Mouse (Mus musculus) heart, postnatal 0 days (tissue): ENCODE data around the gene Lrrk2. TPM values are rescaled to one million over a fixed set of nuclear protein-coding genes. Genes with fewer than 3 reads are reported as not detected.

Experiments
- ATAC-seq: fragments of 200-750 bp; cut with Nextera tagmentation; 2 replicates; pipeline ENCODE4 v1.8.0; 2017; ENCODE audit warnings: low read depth, moderate number of reproducible peaks, moderate library complexity; ENCODE audit not compliant: insufficient read depth
- DNase-seq: peaks from one replicate; pipeline ENCODE4 v3.0.0-alpha.2; 2016; ENCODE audit warnings: low spot score
- H3K27ac ChIP-seq: fragments of 300-500 bp; sonication (generic); 2 replicates; pipeline ENCODE4 v1.5.1; 2014; ENCODE audit warnings: low read depth, mild to moderate bottlenecking
- H3K27me3 ChIP-seq: fragments of 300-500 bp; sonication (generic); 2 replicates; pipeline ENCODE4 v1.6.1; 2014; ENCODE audit warnings: low read length, mixed read lengths; ENCODE audit not compliant: control insufficient read depth, insufficient read depth
- H3K36me3 ChIP-seq: fragments of 300-500 bp; sonication (generic); replicated peaks from 2 replicates; pipeline ENCODE4 v1.6.1; 2014; ENCODE audit warnings: low read length, mixed read lengths; ENCODE audit not compliant: control insufficient read depth, insufficient read depth
- H3K4me1 ChIP-seq: fragments of 300-500 bp; sonication (generic); 2 replicates; pipeline ENCODE4 v1.6.1; 2014; ENCODE audit warnings: antibody characterized with exemption; ENCODE audit not compliant: control insufficient read depth, insufficient read depth
- H3K4me2 ChIP-seq: fragments of 300-500 bp; sonication (generic); 2 replicates; pipeline ENCODE4 v1.6.1; 2014; ENCODE audit warnings: low read depth, mild to moderate bottlenecking, low read length, moderate library complexity
- H3K4me3 ChIP-seq: fragments of 300-500 bp; sonication (generic); 2 replicates; pipeline ENCODE4 v1.5.1; 2014; ENCODE audit warnings: low read depth, low read length
- H3K9ac ChIP-seq: fragments of 300-500 bp; sonication (generic); replicated peaks from 2 replicates; pipeline ENCODE4 v1.6.1; 2014; ENCODE audit warnings: low read depth, low read length, mixed read lengths
- H3K9me3 ChIP-seq: fragments of 300-500 bp; sonication (generic); replicated peaks from 2 replicates; pipeline ENCODE4 v1.6.1; 2016; ENCODE audit warnings: low read length; ENCODE audit not compliant: control insufficient read depth
- CTCF ChIP-seq: IDR thresholded peaks from 2 replicates; pipeline ENCODE4 v1.5.1; 2016; ENCODE audit warnings: antibody characterized with exemption, control low read depth, low read depth
- EP300 ChIP-seq: IDR thresholded peaks from 2 replicates; pipeline ENCODE4 v1.6.1; 2016; ENCODE audit warnings: antibody characterized with exemption, low read depth
- WGBS: fragments of 180-500 bp; shearing (Covaris S2); extraction: QIAGEN DNeasy Blood & Tissue Kit; methylation state at CpG from one replicate; pipeline ENCODE4 v1.1.7; 2014; 5-methylcytosine and 5-hydroxymethylcytosine counted together
- polyA plus RNA-seq: library from polyadenylated mRNA; unstranded; fragments of >200 nt; fragmentation: Nextera tagmentation; extraction: Ambion mirVana; gene quantifications from 2 replicates; pipeline ENCODE4 v1.2.1, GENCODE M21; 2015
- total RNA-seq: library from RNA; depleted of rRNA; stranded (reverse); fragments of >200 nt; gene quantifications from 2 replicates; pipeline ENCODE4 v1.2.3, GENCODE M21; 2014; ENCODE audit warnings: low replicate concordance

Gene Lrrk2
- total and polyA plus RNA-seq, 2 experiments from 2014 or later: 3.7 to 5.3 TPM

DNA sequence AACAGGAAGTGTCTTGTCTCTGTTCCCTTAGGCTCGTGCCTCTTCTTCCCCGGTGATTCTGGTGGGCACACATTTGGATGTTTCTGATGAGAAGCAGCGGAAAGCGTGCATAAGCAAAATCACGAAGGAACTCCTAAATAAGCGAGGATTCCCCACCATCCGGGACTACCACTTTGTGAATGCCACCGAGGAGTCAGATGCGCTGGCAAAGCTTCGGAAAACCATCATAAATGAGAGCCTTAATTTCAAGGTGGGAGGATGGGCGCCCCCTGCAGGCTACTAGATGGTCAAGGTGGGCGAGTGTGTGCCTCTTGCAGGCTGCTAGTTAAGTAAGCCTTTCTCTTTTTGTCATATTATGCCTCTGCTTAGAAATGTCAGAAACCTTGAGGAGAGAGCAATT is 79.1 kb downstream of the Lrrk2 start:
- no peak for DNase-seq

DNA sequence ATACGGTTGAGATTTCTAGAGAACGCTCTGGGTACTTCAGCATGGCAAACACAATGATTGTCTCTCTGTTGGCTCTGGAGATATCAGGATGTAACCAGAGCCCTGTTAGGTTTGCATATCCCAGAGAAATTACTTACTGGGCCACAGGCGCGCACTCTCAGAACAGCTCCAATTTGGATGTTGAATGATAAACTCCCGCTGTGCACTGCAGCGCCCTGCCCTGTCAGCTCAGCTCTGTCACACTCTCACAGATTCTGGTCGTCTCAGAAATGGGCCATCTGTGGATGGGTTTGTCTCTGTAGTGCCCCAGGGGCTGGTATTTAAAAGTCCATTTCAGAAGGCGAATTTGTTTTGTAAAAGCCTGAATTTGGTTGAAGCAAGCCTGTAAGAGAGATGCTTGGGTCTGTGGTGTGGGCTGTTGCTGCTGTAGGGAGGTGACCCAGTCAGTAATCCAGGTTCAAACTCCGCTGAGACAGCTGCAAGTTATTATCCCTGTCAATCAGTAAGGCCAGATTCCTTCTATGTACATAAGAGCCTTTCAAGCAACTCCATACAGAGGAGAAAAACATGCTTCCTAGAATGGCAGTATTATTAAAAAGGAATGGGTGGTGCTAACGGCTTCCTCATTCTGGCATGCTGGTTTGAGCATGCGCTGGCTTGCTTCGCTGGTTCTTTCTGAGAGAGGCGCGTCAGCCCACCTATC is 80.6 kb downstream of the Lrrk2 start:
- H3K4me3 ChIP-seq: no peak overlapping the region
- H3K36me3 ChIP-seq: peaks cover 36% of the 10 kb centered on the region
- WGBS: 74% methylated on average over 14 of the region's 14 CpGs
- ATAC-seq (no peak), DNase-seq (no peak)
- H3K4me2 ChIP-seq: no peak overlapping the region
- no peak for TF ChIP-seq EP300
- no peak for TF ChIP-seq CTCF
- H3K27ac ChIP-seq: no peak overlapping the region
- no peaks in the 10 kb centered on the region for H3K9me3 ChIP-seq
- no peaks in the 10 kb centered on the region for H3K27me3 ChIP-seq
- H3K4me1 ChIP-seq: no peaks in the 10 kb centered on the region
- no peak overlapping the region for H3K9ac ChIP-seq

More for the DNA sequence above, 79.1 kb downstream of the Lrrk2 start:
- no peak overlapping the region for H3K4me2 ChIP-seq
- 63% methylated on average over 12 of the region's 12 CpGs for WGBS
- no peaks in the 10 kb centered on the region for H3K27me3 ChIP-seq
- TF ChIP-seq EP300: no peak
- peak; percentile 46 for TF ChIP-seq CTCF
- ATAC-seq: no peak
- peaks cover 40% of the 10 kb centered on the region for H3K36me3 ChIP-seq
- H3K27ac ChIP-seq: no peak overlapping the region
- H3K4me3 ChIP-seq: no peak overlapping the region
- H3K9me3 ChIP-seq: no peaks in the 10 kb centered on the region
- no peak overlapping the region for H3K9ac ChIP-seq
- H3K4me1 ChIP-seq: no peaks in the 10 kb centered on the region

DNA sequence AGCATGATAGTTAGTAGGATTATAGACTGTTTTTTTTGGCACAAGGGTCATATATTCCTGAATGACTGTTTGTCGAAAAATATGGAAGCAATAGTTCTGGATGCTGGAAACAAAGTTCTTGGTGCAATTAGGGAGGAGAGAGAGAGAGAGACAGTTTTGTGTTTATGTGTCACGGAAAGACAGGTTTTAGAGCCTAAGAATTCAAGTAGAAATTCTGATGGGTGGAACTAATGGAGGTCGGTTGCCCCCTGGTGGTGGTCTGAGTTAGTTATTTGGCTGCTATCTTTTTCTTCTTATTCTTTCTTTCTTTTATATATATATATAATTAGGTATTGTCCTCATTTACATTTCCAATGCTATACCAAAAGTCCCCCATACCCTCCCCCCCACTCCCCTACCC is 81.6 kb downstream of the Lrrk2 start:
- Histone ChIP-seq H3K9ac (no peak overlapping the region), H3K27me3 (no peaks in the 10 kb centered on the region), H3K9me3 (no peaks in the 10 kb centered on the region), H3K36me3 (peaks cover 39% of the 10 kb centered on the region), H3K27ac (no peak overlapping the region), H3K4me2 (peak overlapping the region; percentile 36), H3K4me1 (no peaks in the 10 kb centered on the region), H3K4me3 (no peak overlapping the region)
- TF ChIP-seq EP300 (no peak), CTCF (peak; percentile 56)
- ATAC-seq: no peak
- DNase-seq: peak; percentile 69
- 15% methylated on average over 3 of the region's 3 CpGs for WGBS

DNA sequence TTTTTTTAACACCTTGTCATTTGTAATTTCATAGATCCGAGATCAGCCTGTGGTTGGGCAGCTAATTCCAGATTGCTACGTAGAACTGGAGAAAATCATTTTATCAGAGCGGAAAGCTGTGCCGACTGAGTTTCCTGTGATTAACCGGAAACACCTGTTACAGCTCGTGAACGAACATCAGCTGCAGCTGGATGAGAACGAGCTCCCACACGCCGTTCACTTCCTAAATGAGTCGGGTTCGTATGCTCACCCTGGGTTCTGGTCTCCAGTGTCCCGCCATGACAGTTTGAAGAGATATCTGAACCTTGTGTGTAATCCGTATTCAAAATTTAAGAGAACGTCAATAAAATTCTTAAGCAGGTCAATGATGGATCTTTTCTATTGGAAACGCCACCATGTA is 82.8 kb downstream of the Lrrk2 start:
- Histone ChIP-seq H3K4me2 (no peak overlapping the region), H3K27ac (no peak overlapping the region), H3K4me3 (no peak overlapping the region), H3K9me3 (no peaks in the 10 kb centered on the region), H3K4me1 (no peaks in the 10 kb centered on the region), H3K36me3 (peaks cover 28% of the 10 kb centered on the region; the same call in 1 of the 2 replicates), H3K9ac (no peak overlapping the region), H3K27me3 (no peaks in the 10 kb centered on the region)
- ATAC-seq (no peak), DNase-seq (no peak)
- WGBS: 70% methylated on average over 16 of the region's 16 CpGs
- no peak for TF ChIP-seq EP300
- TF ChIP-seq CTCF: no peak

DNA sequence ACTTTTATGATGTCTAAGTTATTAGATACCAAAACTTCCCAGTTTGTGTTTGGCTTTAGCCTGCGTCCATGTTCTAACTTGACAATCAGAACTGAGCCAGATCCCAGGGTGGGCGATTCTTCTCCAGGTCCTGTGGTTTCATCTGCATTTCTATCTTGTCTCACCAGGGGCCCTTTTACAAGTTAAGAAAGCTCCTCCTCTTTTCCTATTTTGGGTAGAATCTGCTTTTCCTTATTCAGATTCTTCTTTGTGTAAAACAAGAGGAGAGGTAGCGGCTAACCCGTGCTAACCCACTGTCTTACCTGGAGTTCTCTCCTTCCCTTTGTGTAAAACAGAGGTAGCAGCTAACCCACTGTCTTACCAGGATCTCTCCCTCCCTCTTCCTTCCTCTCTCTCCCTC is 99.1 kb downstream of the Lrrk2 start:
- peaks cover 10% of the 10 kb centered on the region; the same call in 1 of the 2 replicates for H3K36me3 ChIP-seq
- H3K4me2 ChIP-seq: no peak overlapping the region
- ATAC-seq (no peak), DNase-seq (no peak)
- no peaks in the 10 kb centered on the region for H3K4me1 ChIP-seq
- no peaks in the 10 kb centered on the region for H3K9me3 ChIP-seq
- H3K27ac ChIP-seq: no peak overlapping the region
- TF ChIP-seq EP300: no peak
- TF ChIP-seq CTCF: no peak
- 53% methylated on average over 4 of the region's 4 CpGs for WGBS
- no peaks in the 10 kb centered on the region for H3K27me3 ChIP-seq
- H3K4me3 ChIP-seq: no peak overlapping the region
- no peak overlapping the region for H3K9ac ChIP-seq

DNA sequence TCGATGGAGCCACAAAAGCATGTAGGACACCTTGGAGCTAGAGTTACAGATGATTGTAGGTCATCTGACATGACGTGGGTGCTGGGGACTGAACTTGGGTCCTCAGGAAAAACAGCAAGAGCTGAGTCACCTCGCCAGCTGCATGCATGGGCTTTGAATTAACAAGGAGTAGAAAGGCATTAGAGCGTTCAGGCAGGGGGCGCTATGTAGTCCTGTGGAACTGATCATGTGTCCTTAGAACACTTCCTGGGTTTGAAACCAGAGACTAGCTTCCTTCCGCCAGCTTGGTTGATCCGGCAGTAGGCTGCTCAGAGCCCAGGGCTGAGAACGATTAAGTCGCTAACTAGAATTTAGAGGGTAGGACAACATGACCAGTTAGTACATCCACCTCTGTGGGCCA is 106.2 kb downstream of the Lrrk2 start:
- no peak overlapping the region for H3K4me2 ChIP-seq
- TF ChIP-seq CTCF (no peak), EP300 (no peak)
- ATAC-seq (no peak), DNase-seq (no peak)
- peaks cover 21% of the 10 kb centered on the region for H3K36me3 ChIP-seq
- 91% methylated on average over 9 of the region's 9 CpGs for WGBS
- no peak overlapping the region for H3K9ac ChIP-seq
- no peaks in the 10 kb centered on the region for H3K4me1 ChIP-seq
- no peak overlapping the region for H3K27ac ChIP-seq
- no peaks in the 10 kb centered on the region for H3K9me3 ChIP-seq
- H3K4me3 ChIP-seq: no peak overlapping the region
- H3K27me3 ChIP-seq: no peaks in the 10 kb centered on the region
